Mouse (Mus musculus) liver, embryonic 15.5 days (tissue): ENCODE results near the gene Ahrr. TPM values are rescaled to one million over a fixed set of nuclear protein-coding genes. Genes with fewer than 3 reads are reported as not detected.

Experiments
- ATAC-seq: fragments of 200-750 bp; cut with Nextera tagmentation; 2 replicates; pipeline ENCODE4 v1.8.0; 2017; ENCODE audit warnings: moderate number of reproducible peaks, mild to moderate bottlenecking, moderate library complexity; ENCODE audit not compliant: insufficient read depth
- H3K27ac ChIP-seq: fragments of 300-500 bp; sonication (generic); replicated peaks from 2 replicates; pipeline ENCODE4 v1.5.1; 2015; ENCODE audit warnings: mild to moderate bottlenecking, inconsistent platforms
- H3K27me3 ChIP-seq: fragments of 300-500 bp; sonication (generic); 2 replicates; pipeline ENCODE4 v1.6.1; 2015; ENCODE audit warnings: mild to moderate bottlenecking, inconsistent platforms
- H3K36me3 ChIP-seq: fragments of 300-500 bp; sonication (generic); replicated peaks from 2 replicates; pipeline ENCODE4 v1.6.1; 2015; ENCODE audit warnings: moderate library complexity, mild to moderate bottlenecking, inconsistent platforms
- H3K4me1 ChIP-seq: fragments of 300-500 bp; sonication (generic); replicated peaks from 2 replicates; pipeline ENCODE4 v1.6.1; 2015; ENCODE audit warnings: inconsistent platforms
- H3K4me2 ChIP-seq: fragments of 300-500 bp; sonication (generic); 2 replicates; pipeline ENCODE4 v1.6.1; 2015; ENCODE audit warnings: moderate library complexity, mild to moderate bottlenecking, inconsistent platforms
- H3K4me3 ChIP-seq: fragments of 300-500 bp; sonication (generic); replicated peaks from 2 replicates; pipeline ENCODE4 v1.5.1; 2015; ENCODE audit warnings: mild to moderate bottlenecking, inconsistent platforms
- H3K9ac ChIP-seq: fragments of 300-500 bp; sonication (generic); 2 replicates; pipeline ENCODE4 v1.6.1; 2015; ENCODE audit warnings: moderate library complexity, mild to moderate bottlenecking, inconsistent platforms
- H3K9me3 ChIP-seq: fragments of 300-500 bp; sonication (generic); replicated peaks from 2 replicates; pipeline ENCODE4 v1.6.1; 2016; ENCODE audit warnings: inconsistent platforms
- WGBS: fragments of 180-500 bp; shearing (Covaris S2); methylation state at CpG from one replicate; pipeline ENCODE4 v1.1.7; 2015; ENCODE audit warnings: mixed read lengths; ENCODE audit not compliant: insufficient replicate concordance; 5-methylcytosine and 5-hydroxymethylcytosine counted together
- polyA plus RNA-seq: library from polyadenylated mRNA; unstranded; fragments of >200 nt; fragmentation: Nextera tagmentation; extraction: Ambion mirVana; gene quantifications from 2 replicates; pipeline ENCODE4 v1.2.1, GENCODE M21; 2015

Gene Ahrr
- polyA plus RNA-seq, 1 experiment from 2014 or later, result 0.03 TPM

GRCm38 (mm10) chr13:74167057-74167413, 125.1 kb downstream of the Ahrr start:
- Histone ChIP-seq H3K9me3 (no peaks in the 10 kb centered on the region), H3K36me3 (peaks cover 16% of the 10 kb centered on the region), H3K27ac (no peak overlapping the region), H3K9ac (peak overlapping the region; percentile 27; the same call in 1 of the 2 replicates), H3K4me3 (peak overlapping the region; percentile 54), H3K4me2 (peak overlapping the region; percentile 73), H3K27me3 (no peaks in the 10 kb centered on the region), H3K4me1 (peaks cover 13% of the 10 kb centered on the region)
- WGBS, result 9% methylated on average over 9 of the region's 9 CpGs
- ATAC-seq, result 0 out of 2 replicates have a peak, but pooled peaks have one; percentile 20

GRCm38 (mm10) chr13:74166348-74167056, 125.6 kb downstream of the Ahrr start:
- Histone ChIP-seq H3K9ac (peak overlapping the region; percentile 27; the same call in 1 of the 2 replicates), H3K36me3 (peaks cover 10% of the 10 kb centered on the region), H3K9me3 (no peaks in the 10 kb centered on the region), H3K4me3 (peak overlapping the region; percentile 54), H3K27ac (no peak overlapping the region), H3K4me2 (peak overlapping the region; percentile 73), H3K27me3 (no peaks in the 10 kb centered on the region), H3K4me1 (peaks cover 13% of the 10 kb centered on the region)
- peak; percentile 79 for ATAC-seq
- 6% methylated on average over 19 of the region's 19 CpGs for WGBS

Other genes starting within 250 kb of the Ahrr start
- gene Cep72, start 230.0 kb downstream of the Ahrr start, polyA plus RNA-seq, result 6.8 and 7.2 TPM in 2 replicates
- gene Slc9a3, start 170.9 kb downstream of the Ahrr start, polyA plus RNA-seq, result not detected in 2 replicates
- 23.7 and 24.0 TPM in 2 replicates for gene Exoc3, start 83.6 kb downstream of the Ahrr start, polyA plus RNA-seq
- 65.9 and 69.8 TPM in 2 replicates for gene Pdcd6, start 25.2 kb upstream of the Ahrr start, polyA plus RNA-seq
- 151 and 167 TPM in 2 replicates for gene Sdha, start 57.9 kb upstream of the Ahrr start, polyA plus RNA-seq
- 17.2 and 18.4 TPM in 2 replicates for gene Ccdc127, start 58.0 kb upstream of the Ahrr start, polyA plus RNA-seq
- gene Lrrc14b, start 71.7 kb upstream of the Ahrr start, polyA plus RNA-seq, result not detected in 2 replicates
- gene Zfp72, start 98.5 kb upstream of the Ahrr start, polyA plus RNA-seq, result 0.79 and 0.85 TPM in 2 replicates
- gene Ftl1-ps1, start 107.4 kb upstream of the Ahrr start, polyA plus RNA-seq, result 70.4 and 106 TPM in 2 replicates
- 7.3 and 8.2 TPM in 2 replicates for gene Zfp825, start 201.7 kb upstream of the Ahrr start, polyA plus RNA-seq